Comparison of ENCODE assay signal across 23 mouse cellular contexts in the genomic region with DNA sequence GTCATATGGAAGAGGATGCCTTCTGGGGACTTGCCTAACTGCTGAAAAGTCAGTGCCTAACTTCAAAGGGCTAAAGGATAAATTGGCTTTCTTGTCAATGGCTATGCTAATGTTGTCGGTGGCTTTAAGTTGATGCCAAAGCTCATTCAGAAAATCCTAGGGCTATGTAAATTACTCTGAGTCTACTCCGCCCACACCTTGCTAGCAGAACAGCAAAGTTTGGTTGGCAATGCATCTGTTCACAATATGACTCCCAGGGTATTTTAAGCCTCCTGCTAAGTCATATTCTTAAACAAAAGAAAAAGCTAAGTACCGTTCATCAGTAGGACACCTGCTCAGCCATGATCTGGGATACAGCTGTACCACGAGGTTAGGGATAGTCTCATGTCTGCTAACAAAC.
A peak's percentile ranks its signal among the peaks of the same experiment; 100 is the strongest.
DNase-seq lines count a peak whose midpoint lies in the region; ATAC-seq and TF ChIP-seq lines count a peak whose summit lies in the region.
"Had no signal": no experiment of that assay in that cellular context is flagged by ENCODE, and none has a peak within 500 bp of the region (broad histone marks: within the 10 kb centered on the region; RNA-seq: fewer than 3 reads in every experiment).

No protein-coding gene starts in this region.

- intact Hi-C loops in left cerebral cortex, postnatal 4 days (cut with DNase I) = no loop called here
- intact Hi-C loops in left cerebral cortex, postnatal 25 days (cut with DNase I) = no loop called here

- dilution Hi-C loops in CH12.LX (cut with MboI; ENCODE audit: extremely low pct_ligation_motif_present, extremely low pct_unique_long_range_greater_than_20kb, low sequenced_read_pairs) = no loop called here

- peak; percentile 21 to 65 for DNase-seq in frontal cortex, adult 2 months (ENCODE audit: extremely low spot score in 1 of 2, low spot score in 1 of 2)
- DNase-seq in frontal cortex, postnatal 14 days (ENCODE audit: low spot score in 2 of 2) = no peak
- peak; percentile 12 to 32 for DNase-seq in left cerebral cortex, adult 18-20 months (ENCODE audit: low spot score in 2 of 2)
- no peak for DNase-seq in left cerebral cortex, postnatal 4 days
- peak; percentile 35 for DNase-seq in CH12.LX (ENCODE audit: extremely low read depth)
- DNase-seq in left cerebral cortex, postnatal 25 days (ENCODE audit: low spot score in 2 of 2) = peak; percentile 39 to 84
- DNase-seq in forebrain, embryonic 11.5 days (ENCODE audit: low spot score) = no peak
- DNase-seq: adrenal gland, adult 2 months; cerebellum, adult 11-12 months; cerebellum, postnatal 10 days; gastrocnemius, postnatal 36 days; heart, adult 2 months; lung, adult 18-20 months; lung, postnatal 10 days; thymus, postnatal 25 days had no signal

- H3K36me3 ChIP-seq in CH12.LX (replicated peaks in 1 of 2; ENCODE audit: control insufficient read depth in 1 of 2, insufficient read depth in 1 of 2, low read length in 1 of 2) = no peaks in the 10 kb centered on the region
- H3K36me3 ChIP-seq in forebrain, embryonic 11.5 days (ENCODE audit: control insufficient read depth, insufficient read depth, low read length) = no peaks in the 10 kb centered on the region
- H3K36me3 ChIP-seq: embryonic facial prominence, embryonic 10.5 days; heart, embryonic 13.5 days; hindbrain, embryonic 12.5 days; kidney, embryonic 15.5 days; limb, embryonic 15.5 days; midbrain, embryonic 10.5 days had no signal

- peaks cover 8 to 16% of the 10 kb centered on the region in 2 experiments for H3K4me1 ChIP-seq in CH12.LX (ENCODE audit: control insufficient read depth in 1 of 2, insufficient read depth in 2 of 2)
- H3K4me1 ChIP-seq in forebrain, embryonic 11.5 days (replicated peaks; ENCODE audit: control insufficient read depth, insufficient read depth, low read length) = no peaks in the 10 kb centered on the region
- H3K4me1 ChIP-seq: embryonic facial prominence, embryonic 10.5 days; hindbrain, embryonic 12.5 days; limb, embryonic 15.5 days had no signal

- no peaks in the 10 kb centered on the region for H3K79me2 ChIP-seq in CH12.LX (replicated peaks; ENCODE audit: control insufficient read depth, extremely low read depth, insufficient read depth, poor library complexity, severe bottlenecking)

- no peaks in the 10 kb centered on the region for H3K9me3 ChIP-seq in CH12.LX (replicated peaks; ENCODE audit: low read length)
- H3K9me3 ChIP-seq in forebrain, embryonic 11.5 days (ENCODE audit: control insufficient read depth, low read length) = no peaks in the 10 kb centered on the region
- H3K9me3 ChIP-seq: embryonic facial prominence, embryonic 10.5 days; heart, embryonic 13.5 days; hindbrain, embryonic 12.5 days; kidney, embryonic 15.5 days; limb, embryonic 15.5 days; midbrain, embryonic 10.5 days had no signal

- 69% methylated on average over 4 of the region's 4 CpGs for WGBS in forebrain, embryonic 11.5 days

- H3K4me3 ChIP-seq in CH12.LX (replicated peaks in 1 of 3; ENCODE audit: low read depth in 2 of 3, low read length in 2 of 3, poor library complexity in 1 of 3) = no peak overlapping the region
- H3K4me3 ChIP-seq in forebrain, embryonic 11.5 days (ENCODE audit: low read depth, low read length) = no peak overlapping the region
- H3K4me3 ChIP-seq: embryonic facial prominence, embryonic 10.5 days; heart, adult 2 months; heart, embryonic 13.5 days; hindbrain, embryonic 12.5 days; kidney, embryonic 15.5 days; limb, embryonic 15.5 days; midbrain, embryonic 10.5 days had no signal

- in situ Hi-C loops in CH12.LX (cut with MboI; ENCODE audit: low pct_ligation_motif_present, low pct_unique_long_range_greater_than_20kb, low sequenced_read_pairs) = no loop called here

- no peaks in the 10 kb centered on the region for H3K27me3 ChIP-seq in CH12.LX (replicated peaks)
- H3K27me3 ChIP-seq in forebrain, embryonic 11.5 days (ENCODE audit: control insufficient read depth, insufficient read depth, low read length) = no peaks in the 10 kb centered on the region
- H3K27me3 ChIP-seq: heart, embryonic 13.5 days; hindbrain, embryonic 12.5 days; kidney, embryonic 15.5 days; limb, embryonic 15.5 days had no signal

- TF ChIP-seq POLR2A in CH12.LX (IDR thresholded peaks at IDR 0.05; ENCODE audit: low read depth, low read length) = no peak

- TF ChIP-seq RAD21 in CH12.LX (IDR thresholded peaks at IDR 0.05; ENCODE audit: low read depth, low read length) = no peak

- no peak overlapping the region for H3K9ac ChIP-seq in CH12.LX (ENCODE audit: insufficient read depth, low read depth)
- no peak overlapping the region for H3K9ac ChIP-seq in forebrain, embryonic 11.5 days (ENCODE audit: low read length)
- H3K9ac ChIP-seq: heart, embryonic 13.5 days; hindbrain, embryonic 12.5 days; kidney, embryonic 15.5 days; limb, embryonic 15.5 days had no signal

- ATAC-seq in activated CD4-positive, CD25-positive, alpha-beta regulatory T cell, adult 4 months = no peak
- ATAC-seq in forebrain, embryonic 11.5 days (replicated peaks; ENCODE audit: low FRiP score) = no peak
- ATAC-seq: intestine, postnatal 0 days had no signal

- no peak for TF ChIP-seq EP300 in CH12.LX (IDR thresholded peaks at IDR 0.05; ENCODE audit: low read length)

- no peak overlapping the region for H3K4me2 ChIP-seq in CH12.LX (ENCODE audit: insufficient read depth, low read depth, poor library complexity, severe bottlenecking)
- H3K4me2 ChIP-seq in forebrain, embryonic 11.5 days (ENCODE audit: low read depth, low read length, severe bottlenecking) = no peak overlapping the region
- H3K4me2 ChIP-seq: heart, embryonic 13.5 days; hindbrain, embryonic 12.5 days; kidney, embryonic 15.5 days; limb, embryonic 15.5 days had no signal

- H3K27ac ChIP-seq in CH12.LX (ENCODE audit: insufficient read depth, low read depth) = no peak overlapping the region
- no peak overlapping the region for H3K27ac ChIP-seq in forebrain, embryonic 11.5 days (ENCODE audit: low read depth, low read length)
- H3K27ac ChIP-seq: embryonic facial prominence, embryonic 10.5 days; heart, adult 2 months; heart, embryonic 13.5 days; hindbrain, embryonic 12.5 days; kidney, embryonic 15.5 days; limb, embryonic 15.5 days; midbrain, embryonic 10.5 days had no signal

- TF ChIP-seq CTCF in CH12.LX (conservative IDR thresholded peaks at IDR 0.05 in 1 of 2, IDR thresholded peaks at IDR 0.05 in 1 of 2; ENCODE audit: low read depth in 2 of 2, low read length in 2 of 2) = no peak

TF ChIP-seq in CH12.LX, 34 proteins besides CTCF, POLR2A, EP300 and RAD21:
- 0 out of 2 replicates have a peak, but pooled peaks have one; percentile 35 for TF ChIP-seq MAX (IDR thresholded peaks at IDR 0.05; ENCODE audit: low read length)
- no peak for TF ChIP-seq RCOR1 (conservative IDR thresholded peaks at IDR 0.05; ENCODE audit: low read depth, low read length)
- TF ChIP-seq MAFK (IDR thresholded peaks at IDR 0.05; ENCODE audit: insufficient replicate concordance, low read length) = no peak; the same call in 1 of the 2 replicates
- 0 out of 2 replicates have a peak, but pooled peaks have one; percentile 33 for TF ChIP-seq MEF2A (IDR thresholded peaks at IDR 0.05; ENCODE audit: borderline replicate concordance, low read depth, low read length)
- TF ChIP-seq CHD1 (IDR thresholded peaks at IDR 0.05; ENCODE audit: low read depth, low read length) = no peak

Comparison
In these comparisons a context has a peak if more than half of its experiments do, and no peak if none do; other contexts are left out.
1. DNase-seq: peak in frontal cortex, adult 2 months (2 of 2), left cerebral cortex, adult 18-20 months (2 of 2), CH12.LX (single experiment) and left cerebral cortex, postnatal 25 days (2 of 2); none in frontal cortex, postnatal 14 days (0 of 2), left cerebral cortex, postnatal 4 days (single experiment) and forebrain, embryonic 11.5 days (single experiment).